Mouse (Mus musculus): ENCODE data around the gene Acvr1b. TPM values are rescaled to one million over a fixed set of nuclear protein-coding genes. Genes with fewer than 3 reads are reported as not detected.

Gene Acvr1b
- polyA plus RNA-seq, 1 experiment = 5.3 TPM

- no peaks in the 10 kb centered on the region for H3K36me3 ChIP-seq (ENCODE audit: control insufficient read depth, insufficient read depth)
- no peak overlapping the region for H3K4me2 ChIP-seq (ENCODE audit: low read depth)
- TF ChIP-seq TCF12 (IDR thresholded peaks at IDR 0.05; ENCODE audit: insufficient read depth, poor library complexity, severe bottlenecking) (no peak), MAX (IDR thresholded peaks at IDR 0.05; ENCODE audit: low read depth) (no peak), USF1 (IDR thresholded peaks at IDR 0.05; ENCODE audit: low read depth) (no peak), TCF3 (IDR thresholded peaks at IDR 0.05; ENCODE audit: insufficient read length, low read depth) (no peak), SRF (IDR thresholded peaks at IDR 0.05; ENCODE audit: control insufficient read depth, insufficient read length, low read depth) (no peak), E2F4 (IDR thresholded peaks at IDR 0.05; ENCODE audit: insufficient read depth) (no peak), MYOD1 (IDR thresholded peaks at IDR 0.05; ENCODE audit: control insufficient read depth in 1 of 3, insufficient read length in 2 of 3, low read depth in 2 of 3) (no peak), CEBPB (IDR thresholded peaks at IDR 0.05; ENCODE audit: insufficient read depth, poor library complexity, severe bottlenecking) (no peak), REST (IDR thresholded peaks at IDR 0.05; ENCODE audit: insufficient read depth, insufficient read length) (no peak), POLR2A (IDR thresholded peaks at IDR 0.05; ENCODE audit: insufficient read length, low read depth) (no peak), MYOG (IDR thresholded peaks at IDR 0.05; ENCODE audit: control insufficient read depth in 1 of 3, insufficient read depth in 1 of 3, insufficient read length in 2 of 3, low read depth in 2 of 3) (no peak), POLR2AphosphoS2 (IDR thresholded peaks at IDR 0.05; ENCODE audit: insufficient read length, low read depth) (no peak)
- no peak overlapping the region for H3ac ChIP-seq (ENCODE audit: control insufficient read depth, insufficient read length)
- no peaks in the 10 kb centered on the region for H3K79me2 ChIP-seq (ENCODE audit: control insufficient read depth, insufficient read depth)
- H3K27me3 ChIP-seq (ENCODE audit: control insufficient read depth, insufficient read depth, insufficient read length) = no peaks in the 10 kb centered on the region
- no peak overlapping the region for H3K4me3 ChIP-seq
These were observed 14.0 kb downstream of the Acvr1b start for GRCm38 (mm10) chr15:101187907-101188306.

- H3K4me2 ChIP-seq (ENCODE audit: low read depth) = no peak overlapping the region
These were observed 16.3 kb downstream of the Acvr1b start for GRCm38 (mm10) chr15:101189981-101190761.

GRCm38 (mm10) chr15:101190762-101191150, 16.9 kb downstream of the Acvr1b start:
- no peak overlapping the region for H3K4me3 ChIP-seq
- H3K36me3 ChIP-seq (ENCODE audit: control insufficient read depth, insufficient read depth) = no peaks in the 10 kb centered on the region
- no peaks in the 10 kb centered on the region for H3K79me2 ChIP-seq (ENCODE audit: control insufficient read depth, insufficient read depth)
- TF ChIP-seq MYOG (IDR thresholded peaks at IDR 0.05; ENCODE audit: control insufficient read depth in 1 of 3, insufficient read depth in 1 of 3, insufficient read length in 2 of 3, low read depth in 2 of 3) (no peak), CEBPB (IDR thresholded peaks at IDR 0.05; ENCODE audit: insufficient read depth, poor library complexity, severe bottlenecking) (no peak), REST (IDR thresholded peaks at IDR 0.05; ENCODE audit: insufficient read depth, insufficient read length) (no peak), SRF (IDR thresholded peaks at IDR 0.05; ENCODE audit: control insufficient read depth, insufficient read length, low read depth) (no peak), TCF3 (IDR thresholded peaks at IDR 0.05; ENCODE audit: insufficient read length, low read depth) (no peak), MYOD1 (IDR thresholded peaks at IDR 0.05; ENCODE audit: control insufficient read depth in 1 of 3, insufficient read length in 2 of 3, low read depth in 2 of 3) (no peak), MAX (IDR thresholded peaks at IDR 0.05; ENCODE audit: low read depth) (no peak), USF1 (IDR thresholded peaks at IDR 0.05; ENCODE audit: low read depth) (no peak), POLR2A (IDR thresholded peaks at IDR 0.05; ENCODE audit: insufficient read length, low read depth) (no peak), POLR2AphosphoS2 (IDR thresholded peaks at IDR 0.05; ENCODE audit: insufficient read length, low read depth) (no peak), TCF12 (IDR thresholded peaks at IDR 0.05; ENCODE audit: insufficient read depth, poor library complexity, severe bottlenecking) (no peak), E2F4 (IDR thresholded peaks at IDR 0.05; ENCODE audit: insufficient read depth) (no peak)
- H3K27me3 ChIP-seq (ENCODE audit: control insufficient read depth, insufficient read depth, insufficient read length) = no peaks in the 10 kb centered on the region
- H3K4me2 ChIP-seq (ENCODE audit: low read depth) = no peak overlapping the region
- no peak overlapping the region for H3ac ChIP-seq (ENCODE audit: control insufficient read depth, insufficient read length)

More at GRCm38 (mm10) chr15:101189981-101190761, 16.3 kb downstream of the Acvr1b start:
- Histone ChIP-seq H3K4me3 (no peak overlapping the region), H3K79me2 (ENCODE audit: control insufficient read depth, insufficient read depth) (no peaks in the 10 kb centered on the region), H3ac (ENCODE audit: control insufficient read depth, insufficient read length) (no peak overlapping the region), H3K36me3 (ENCODE audit: control insufficient read depth, insufficient read depth) (no peaks in the 10 kb centered on the region), H3K27me3 (ENCODE audit: control insufficient read depth, insufficient read depth, insufficient read length) (no peaks in the 10 kb centered on the region)
- TF ChIP-seq MYOD1 (IDR thresholded peaks at IDR 0.05; ENCODE audit: control insufficient read depth in 1 of 3, insufficient read length in 2 of 3, low read depth in 2 of 3) (peak in 2 of 3 experiments; percentile 14 to 22), MYOG (IDR thresholded peaks at IDR 0.05; ENCODE audit: control insufficient read depth in 1 of 3, insufficient read depth in 1 of 3, insufficient read length in 2 of 3, low read depth in 2 of 3) (peak in 2 of 3 experiments; percentile 26 to 45), E2F4 (IDR thresholded peaks at IDR 0.05; ENCODE audit: insufficient read depth) (no peak)

- no peaks in the 10 kb centered on the region for H3K27me3 ChIP-seq (ENCODE audit: control insufficient read depth, insufficient read depth, insufficient read length)
- H3ac ChIP-seq (ENCODE audit: control insufficient read depth, insufficient read length) = no peak overlapping the region
- H3K36me3 ChIP-seq (ENCODE audit: control insufficient read depth, insufficient read depth) = no peaks in the 10 kb centered on the region
- no peaks in the 10 kb centered on the region for H3K79me2 ChIP-seq (ENCODE audit: control insufficient read depth, insufficient read depth)
- H3K4me2 ChIP-seq (ENCODE audit: low read depth) = peak overlapping the region; percentile 40
- TF ChIP-seq POLR2AphosphoS2 (IDR thresholded peaks at IDR 0.05; ENCODE audit: insufficient read length, low read depth) = no peak
- TF ChIP-seq USF1 (IDR thresholded peaks at IDR 0.05; ENCODE audit: low read depth) = no peak
- TF ChIP-seq SRF (IDR thresholded peaks at IDR 0.05; ENCODE audit: control insufficient read depth, insufficient read length, low read depth) = no peak
- TF ChIP-seq TCF3 (IDR thresholded peaks at IDR 0.05; ENCODE audit: insufficient read length, low read depth) = no peak
- TF ChIP-seq TCF12 (IDR thresholded peaks at IDR 0.05; ENCODE audit: insufficient read depth, poor library complexity, severe bottlenecking) = no peak
- no peak for TF ChIP-seq MAX (IDR thresholded peaks at IDR 0.05; ENCODE audit: low read depth)
- TF ChIP-seq POLR2A (IDR thresholded peaks at IDR 0.05; ENCODE audit: insufficient read length, low read depth) = no peak
- no peak for TF ChIP-seq MYOD1 (IDR thresholded peaks at IDR 0.05; ENCODE audit: control insufficient read depth in 1 of 3, insufficient read length in 2 of 3, low read depth in 2 of 3)
- no peak for TF ChIP-seq MYOG (IDR thresholded peaks at IDR 0.05; ENCODE audit: control insufficient read depth in 1 of 3, insufficient read depth in 1 of 3, insufficient read length in 2 of 3, low read depth in 2 of 3)
- no peak overlapping the region for H3K4me3 ChIP-seq
These were observed 17.8 kb downstream of the Acvr1b start for GRCm38 (mm10) chr15:101191459-101192259.

Data from myocyte (in vitro differentiated cells).